Mouse (Mus musculus) stomach, embryonic 15.5 days (tissue): ENCODE measurements around the gene Etv3. TPM values are rescaled to one million over a fixed set of nuclear protein-coding genes. Genes with fewer than 3 reads are reported as not detected.

Experiments used
- ATAC-seq: fragments of 200-750 bp; cut with Nextera tagmentation; 2 replicates; pipeline ENCODE4 v1.8.0; 2017; ENCODE audit warnings: low read depth, moderate number of reproducible peaks, moderate TSS enrichment; ENCODE audit not compliant: insufficient read depth, low FRiP score
- H3K27ac ChIP-seq: fragments of 300-500 bp; sonication (generic); 2 replicates; pipeline ENCODE4 v1.5.1; 2015; ENCODE audit warnings: mild to moderate bottlenecking, inconsistent platforms
- H3K27me3 ChIP-seq: fragments of 300-500 bp; sonication (generic); replicated peaks from 2 replicates; pipeline ENCODE4 v1.6.1; 2015; ENCODE audit warnings: inconsistent platforms
- H3K36me3 ChIP-seq: fragments of 300-500 bp; sonication (generic); 2 replicates; pipeline ENCODE4 v1.6.1; 2015; ENCODE audit warnings: inconsistent platforms
- H3K4me1 ChIP-seq: fragments of 300-500 bp; sonication (generic); 2 replicates; pipeline ENCODE4 v1.6.1; 2015; ENCODE audit warnings: inconsistent platforms
- H3K4me2 ChIP-seq: fragments of 300-500 bp; sonication (generic); 2 replicates; pipeline ENCODE4 v1.6.1; 2015; ENCODE audit warnings: mild to moderate bottlenecking, inconsistent platforms
- H3K4me3 ChIP-seq: fragments of 300-500 bp; sonication (generic); replicated peaks from 2 replicates; pipeline ENCODE4 v1.5.1; 2015; ENCODE audit warnings: inconsistent platforms
- H3K9ac ChIP-seq: fragments of 300-500 bp; sonication (generic); 2 replicates; pipeline ENCODE4 v1.6.1; 2015; ENCODE audit warnings: inconsistent platforms
- H3K9me3 ChIP-seq: fragments of 300-500 bp; sonication (generic); 2 replicates; pipeline ENCODE4 v1.6.1; 2016; ENCODE audit warnings: inconsistent platforms
- WGBS: fragments of 180-500 bp; shearing (Covaris S2); methylation state at CpG from one replicate; pipeline ENCODE4 v1.1.7; 2015; 5-methylcytosine and 5-hydroxymethylcytosine counted together
- polyA plus RNA-seq: library from polyadenylated mRNA; unstranded; fragments of >200 nt; fragmentation: Nextera tagmentation; extraction: Ambion mirVana; gene quantifications from 2 replicates; pipeline ENCODE4 v1.2.1, GENCODE M21; 2015

Gene Etv3
- polyA plus RNA-seq, 1 experiment from 2014 or later, result 13.9 TPM

DNA sequence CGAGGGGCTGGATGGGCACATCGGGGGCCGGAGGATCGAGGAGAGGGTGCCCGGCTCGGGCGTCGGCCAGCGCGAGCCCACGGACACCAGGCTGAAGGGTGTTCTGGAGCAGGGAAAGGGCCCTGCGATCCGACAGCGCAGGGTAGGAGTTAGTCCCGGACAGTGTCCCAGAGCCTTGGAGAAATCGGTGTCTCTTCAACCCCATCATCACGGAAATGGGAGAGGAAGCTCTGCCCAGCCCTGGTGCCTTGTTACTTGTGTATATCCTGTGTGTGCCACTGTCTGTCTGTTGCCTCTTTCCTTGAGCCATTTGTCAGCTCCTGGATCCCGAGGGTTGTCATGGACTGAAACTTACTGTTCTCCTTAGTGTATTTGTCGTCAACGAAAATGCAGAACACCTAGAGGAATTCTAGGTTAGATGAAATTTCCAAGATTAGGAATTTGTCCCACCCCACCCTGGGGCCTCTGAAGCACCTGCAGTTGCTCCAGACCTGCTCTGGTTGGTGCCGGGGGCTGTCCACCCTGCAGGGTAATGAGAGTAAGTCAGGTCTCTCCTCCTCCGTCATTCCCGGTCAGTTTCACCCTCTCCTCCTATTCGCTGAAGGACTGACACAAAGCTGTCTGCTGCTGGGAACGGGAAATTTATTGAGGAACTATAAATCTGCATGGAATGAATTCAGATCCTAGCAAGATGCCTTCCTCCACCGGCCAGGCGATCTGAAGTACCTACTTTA lies 797 bp downstream of the Etv3 start:
- Histone ChIP-seq H3K4me1 (peaks cover 6% of the 10 kb centered on the region), H3K27me3 (no peaks in the 10 kb centered on the region), H3K36me3 (peaks cover 25% of the 10 kb centered on the region), H3K9me3 (no peaks in the 10 kb centered on the region), H3K4me3 (peak overlapping the region; percentile 95), H3K27ac (peak overlapping the region; percentile 85), H3K9ac (peak overlapping the region; percentile 94), H3K4me2 (peak overlapping the region; percentile 80)
- ATAC-seq, result peak; percentile 56
- WGBS, result 5% methylated on average over 27 of the region's 27 CpGs

DNA sequence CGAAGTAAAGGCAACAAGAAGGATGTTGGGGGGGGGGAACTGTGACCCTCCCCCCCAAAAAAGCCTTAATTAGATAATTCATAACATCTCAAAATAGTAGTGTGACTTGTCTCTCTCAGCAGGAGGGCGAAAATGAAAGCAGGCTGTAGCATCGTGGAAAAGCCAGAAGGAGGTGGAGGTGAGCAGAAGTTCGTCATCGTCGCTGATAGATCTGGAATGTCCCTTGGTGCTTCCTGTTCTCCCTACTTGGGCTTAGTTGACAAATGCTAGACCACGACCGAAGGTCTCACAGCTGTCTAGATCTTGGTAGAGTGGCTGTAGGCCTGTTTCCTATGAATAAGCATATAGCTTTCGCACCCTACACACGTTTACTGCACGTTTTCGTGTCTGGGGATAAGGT lies 1.9 kb downstream of the Etv3 start:
- Histone ChIP-seq H3K27ac (no peak overlapping the region), H3K36me3 (peaks cover 32% of the 10 kb centered on the region), H3K9ac (no peak overlapping the region), H3K4me2 (no peak overlapping the region), H3K4me1 (peaks cover 6% of the 10 kb centered on the region), H3K27me3 (no peaks in the 10 kb centered on the region), H3K4me3 (no peak overlapping the region), H3K9me3 (no peaks in the 10 kb centered on the region)
- WGBS, result 80% methylated on average over 12 of the region's 12 CpGs
- ATAC-seq, result no peak

DNA sequence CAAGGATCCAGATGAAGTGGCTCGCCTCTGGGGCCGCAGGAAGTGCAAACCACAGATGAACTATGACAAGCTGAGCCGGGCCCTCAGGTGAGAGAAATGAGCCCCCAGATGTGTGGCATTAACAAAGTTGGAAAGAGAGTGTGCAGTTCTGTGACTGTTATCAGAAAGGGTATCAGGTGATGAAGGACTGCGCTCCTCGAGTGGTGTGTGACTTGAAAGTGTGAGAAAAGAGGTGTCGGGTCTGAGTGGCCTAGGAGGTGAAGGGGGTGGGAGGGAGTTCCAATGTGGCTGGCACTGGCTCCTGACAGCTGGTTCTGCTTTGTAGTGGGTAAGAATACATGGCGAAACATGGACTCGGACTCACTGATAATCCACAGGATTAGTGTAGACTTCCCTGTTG lies 2.8 kb downstream of the Etv3 start:
- Histone ChIP-seq H3K36me3 (peaks cover 38% of the 10 kb centered on the region), H3K27ac (no peak overlapping the region)
- 85% methylated on average over 8 of the region's 8 CpGs for WGBS

DNA sequence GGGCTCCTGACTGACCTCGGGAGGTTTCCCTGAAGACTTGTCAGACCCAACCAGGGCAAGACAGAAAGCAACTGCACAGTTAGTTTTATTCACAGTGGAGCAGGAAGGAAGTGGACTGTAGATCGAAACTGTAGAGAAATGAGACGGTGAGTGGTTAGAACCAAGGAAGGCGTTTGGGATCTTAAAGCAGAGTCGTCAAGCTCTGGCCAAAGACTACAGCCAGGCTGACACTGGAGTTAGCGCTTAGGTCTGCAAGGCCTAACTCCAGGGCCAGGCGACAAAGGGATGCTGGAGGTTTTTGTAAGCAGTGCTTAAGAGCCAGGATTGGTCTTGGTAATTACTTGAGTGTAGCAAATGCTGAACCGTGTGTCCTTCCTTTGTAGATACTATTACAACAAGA lies 3.6 kb downstream of the Etv3 start:
- no peaks in the 10 kb centered on the region for H3K9me3 ChIP-seq
- no peaks in the 10 kb centered on the region for H3K27me3 ChIP-seq
- 87% methylated on average over 8 of the region's 8 CpGs for WGBS
- peaks cover 38% of the 10 kb centered on the region for H3K36me3 ChIP-seq
- H3K4me1 ChIP-seq, result peaks cover 6% of the 10 kb centered on the region
- H3K4me3 ChIP-seq, result no peak overlapping the region
- H3K27ac ChIP-seq, result no peak overlapping the region
- ATAC-seq, result no peak
- H3K9ac ChIP-seq, result no peak overlapping the region
- H3K4me2 ChIP-seq, result no peak overlapping the region

More for the DNA sequence above, 2.8 kb downstream of the Etv3 start:
- ATAC-seq, result no peak
- Histone ChIP-seq H3K4me3 (no peak overlapping the region), H3K9ac (no peak overlapping the region), H3K9me3 (no peaks in the 10 kb centered on the region), H3K4me2 (no peak overlapping the region), H3K4me1 (peaks cover 6% of the 10 kb centered on the region), H3K27me3 (no peaks in the 10 kb centered on the region)

DNA sequence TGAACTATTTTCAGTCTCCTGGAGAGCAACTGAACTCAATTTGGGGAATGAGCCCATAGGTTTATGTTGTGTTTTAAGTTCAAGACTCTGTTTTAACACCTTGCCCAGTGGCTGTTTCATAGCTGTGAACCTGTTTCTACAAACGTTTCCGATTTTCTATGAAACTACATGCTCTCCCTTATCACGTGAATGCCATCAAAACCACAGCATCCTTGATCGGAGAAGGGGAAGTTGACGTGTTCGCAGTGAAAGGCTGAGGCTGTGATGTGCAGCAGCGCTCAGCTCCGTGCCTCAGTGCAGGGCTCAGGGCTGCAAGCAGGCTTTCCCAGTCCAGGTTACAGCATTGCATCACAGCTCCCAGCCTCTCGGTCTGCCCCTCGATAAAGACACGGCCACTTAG lies 4.4 kb downstream of the Etv3 start:
- ATAC-seq, result no peak
- Histone ChIP-seq H3K27me3 (no peaks in the 10 kb centered on the region), H3K9me3 (no peaks in the 10 kb centered on the region), H3K4me3 (no peak overlapping the region), H3K4me1 (peaks cover 6% of the 10 kb centered on the region), H3K27ac (no peak overlapping the region), H3K36me3 (peaks cover 38% of the 10 kb centered on the region), H3K4me2 (no peak overlapping the region), H3K9ac (no peak overlapping the region)
- 82% methylated on average over 11 of the region's 11 CpGs for WGBS

DNA sequence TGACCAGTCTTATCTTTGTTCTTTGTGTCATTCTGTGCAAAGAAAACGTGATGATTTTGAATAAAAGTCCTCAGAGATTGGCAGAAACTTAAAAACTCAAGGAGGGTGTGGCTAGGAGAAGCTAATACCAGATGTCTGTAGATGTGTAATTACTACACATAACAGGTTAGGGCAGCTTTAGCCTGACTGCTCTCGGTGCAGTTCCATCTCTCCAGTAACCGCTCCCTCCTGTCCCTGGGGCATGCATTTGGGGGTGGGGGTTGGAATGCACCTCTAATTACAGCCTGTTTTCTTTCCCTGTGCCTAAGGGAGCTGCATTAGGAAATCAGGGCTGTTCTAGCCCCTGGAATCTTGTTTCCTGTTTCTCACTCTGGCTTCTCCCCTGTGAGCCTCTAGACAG lies 5.0 kb downstream of the Etv3 start:
- 76% methylated on average over 3 of the region's 3 CpGs for WGBS
- no peak overlapping the region for H3K4me3 ChIP-seq
- H3K9ac ChIP-seq, result no peak overlapping the region
- peaks cover 38% of the 10 kb centered on the region for H3K36me3 ChIP-seq
- peaks cover 6% of the 10 kb centered on the region for H3K4me1 ChIP-seq
- H3K4me2 ChIP-seq, result no peak overlapping the region
- no peaks in the 10 kb centered on the region for H3K9me3 ChIP-seq
- no peak for ATAC-seq
- no peaks in the 10 kb centered on the region for H3K27me3 ChIP-seq
- no peak overlapping the region for H3K27ac ChIP-seq

DNA sequence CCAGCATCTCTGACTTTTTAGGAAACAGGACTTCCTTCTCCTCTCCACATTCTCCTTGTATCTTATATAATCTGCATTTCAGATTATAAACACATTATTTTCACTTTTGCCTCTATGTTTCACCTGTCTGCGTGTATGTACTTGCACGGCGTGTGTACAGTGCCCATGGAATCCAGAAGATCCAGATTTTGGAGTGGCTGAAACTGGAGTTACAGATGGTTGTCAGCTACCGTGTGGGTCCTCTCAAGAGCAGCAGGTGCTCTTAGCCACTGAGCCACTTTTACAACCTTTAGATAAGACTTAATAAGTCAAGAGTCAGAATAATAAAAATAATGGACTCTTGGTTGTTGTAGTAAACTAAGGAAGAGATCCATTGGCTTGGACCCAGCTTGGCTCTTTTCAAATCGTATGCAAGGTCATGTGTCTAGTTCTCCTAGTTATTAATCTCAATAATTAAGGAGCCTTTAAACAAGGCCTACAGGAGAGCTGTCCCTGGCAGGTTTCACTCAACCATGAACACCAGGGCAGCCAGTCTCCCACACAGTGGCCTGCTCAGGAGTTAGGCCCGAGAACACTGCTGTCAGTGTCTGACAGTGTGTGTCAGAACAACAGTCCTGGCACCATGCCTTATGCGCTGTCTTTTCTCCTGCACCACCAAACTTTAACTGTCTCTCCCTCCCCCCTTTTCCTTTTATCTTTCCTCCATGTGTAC lies 8.6 kb downstream of the Etv3 start:
- H3K9me3 ChIP-seq, result no peaks in the 10 kb centered on the region
- 89% methylated on average over 7 of the region's 7 CpGs for WGBS
- H3K27me3 ChIP-seq, result no peaks in the 10 kb centered on the region
- ATAC-seq, result no peak
- no peaks in the 10 kb centered on the region for H3K4me1 ChIP-seq
- H3K27ac ChIP-seq, result no peak overlapping the region
- no peak overlapping the region for H3K4me2 ChIP-seq
- H3K9ac ChIP-seq, result no peak overlapping the region
- H3K36me3 ChIP-seq, result peaks cover 50% of the 10 kb centered on the region
- H3K4me3 ChIP-seq, result no peak overlapping the region

DNA sequence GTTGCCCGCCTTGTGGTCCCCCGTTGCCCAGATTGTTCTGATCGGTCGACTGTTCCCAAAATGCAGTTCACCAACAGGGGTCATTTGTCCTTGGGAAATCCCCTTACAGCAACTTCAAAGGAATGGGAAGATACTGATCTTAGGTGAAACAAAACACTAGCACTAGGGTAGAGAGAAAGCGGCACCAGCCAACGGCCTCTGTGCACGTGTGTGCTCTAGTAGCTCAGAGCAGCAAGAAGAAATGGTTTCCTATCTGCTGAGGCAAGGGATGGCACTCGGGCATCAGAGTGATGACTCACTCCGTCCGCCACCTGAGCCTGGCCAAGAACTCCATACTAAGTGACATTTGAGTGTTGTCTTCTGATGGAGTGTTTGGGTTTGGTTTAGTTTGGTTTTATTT lies 12.8 kb downstream of the Etv3 start:
- H3K27ac ChIP-seq, result no peak overlapping the region
- no peak overlapping the region for H3K4me2 ChIP-seq
- H3K9me3 ChIP-seq, result no peaks in the 10 kb centered on the region
- ATAC-seq, result no peak
- 81% methylated on average over 10 of the region's 10 CpGs for WGBS
- no peaks in the 10 kb centered on the region; the same call in 1 of the 2 replicates for H3K4me1 ChIP-seq
- no peak overlapping the region for H3K4me3 ChIP-seq
- H3K9ac ChIP-seq, result no peak overlapping the region
- H3K27me3 ChIP-seq, result no peaks in the 10 kb centered on the region
- H3K36me3 ChIP-seq, result peaks cover 21% of the 10 kb centered on the region

DNA sequence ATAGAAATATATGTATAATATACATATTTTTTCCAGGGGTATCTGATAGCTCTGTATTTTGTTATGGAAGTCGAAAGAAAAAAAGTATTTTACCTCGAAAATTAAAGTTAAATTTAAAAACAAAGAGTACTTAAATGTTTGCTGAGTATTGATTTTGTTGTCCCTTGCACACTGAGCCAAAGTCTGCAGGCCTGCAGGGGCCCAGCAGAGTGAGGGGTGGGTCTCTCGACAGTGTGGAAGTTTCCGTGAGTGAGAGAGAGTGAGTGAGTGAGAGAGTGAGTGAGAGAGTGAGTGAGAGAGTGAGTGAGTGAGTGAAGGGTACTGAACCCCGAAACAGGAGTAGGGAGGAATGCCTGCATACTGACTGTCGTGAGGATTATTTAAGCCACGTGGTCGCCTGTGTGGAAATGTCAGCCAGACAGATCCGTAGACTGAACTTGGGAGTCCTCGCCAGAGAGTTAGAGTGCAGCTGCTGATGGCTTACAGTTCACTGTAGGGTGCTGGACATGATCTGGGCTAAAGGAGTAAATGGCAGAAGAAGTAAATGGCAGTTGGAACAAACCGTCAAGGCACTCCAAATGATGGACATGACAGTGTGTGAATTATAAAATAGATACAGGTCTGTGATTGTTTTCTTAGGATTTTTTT lies 14.9 kb downstream of the Etv3 start:
- no peak for ATAC-seq
- Histone ChIP-seq H3K9me3 (no peaks in the 10 kb centered on the region), H3K36me3 (peaks cover 21% of the 10 kb centered on the region), H3K9ac (no peak overlapping the region), H3K27me3 (no peaks in the 10 kb centered on the region), H3K27ac (no peak overlapping the region), H3K4me3 (no peak overlapping the region), H3K4me2 (no peak overlapping the region), H3K4me1 (no peaks in the 10 kb centered on the region; the same call in 1 of the 2 replicates)
- 64% methylated on average over 11 of the region's 11 CpGs for WGBS

DNA sequence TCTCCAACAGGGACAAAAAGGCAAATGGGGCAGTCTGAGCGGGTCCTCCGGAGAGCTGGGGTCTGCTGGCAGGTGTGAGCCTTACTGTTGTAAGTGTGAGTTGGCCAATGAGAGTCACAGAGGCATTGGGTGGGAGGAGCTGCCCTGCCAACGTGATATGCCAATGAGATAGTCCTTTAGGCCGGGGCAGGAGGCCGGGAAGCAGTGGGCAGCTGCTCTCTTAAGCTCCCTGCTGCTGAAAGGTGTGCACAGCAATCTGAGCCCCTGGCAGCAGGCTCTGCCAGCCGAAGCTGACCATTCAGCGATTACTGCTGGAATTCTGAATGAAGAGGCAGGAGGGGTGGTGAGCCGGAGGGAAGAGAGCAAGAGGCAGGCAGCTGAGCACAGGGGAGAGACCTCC lies 15.5 kb downstream of the Etv3 start:
- H3K9me3 ChIP-seq, result no peaks in the 10 kb centered on the region
- H3K9ac ChIP-seq, result no peak overlapping the region
- ATAC-seq, result no peak
- peaks cover 15% of the 10 kb centered on the region for H3K36me3 ChIP-seq
- H3K27me3 ChIP-seq, result no peaks in the 10 kb centered on the region
- no peak overlapping the region for H3K4me3 ChIP-seq
- no peak overlapping the region for H3K4me2 ChIP-seq
- 41% methylated on average over 8 of the region's 8 CpGs for WGBS
- no peak overlapping the region for H3K27ac ChIP-seq
- no peaks in the 10 kb centered on the region; the same call in 1 of the 2 replicates for H3K4me1 ChIP-seq

DNA sequence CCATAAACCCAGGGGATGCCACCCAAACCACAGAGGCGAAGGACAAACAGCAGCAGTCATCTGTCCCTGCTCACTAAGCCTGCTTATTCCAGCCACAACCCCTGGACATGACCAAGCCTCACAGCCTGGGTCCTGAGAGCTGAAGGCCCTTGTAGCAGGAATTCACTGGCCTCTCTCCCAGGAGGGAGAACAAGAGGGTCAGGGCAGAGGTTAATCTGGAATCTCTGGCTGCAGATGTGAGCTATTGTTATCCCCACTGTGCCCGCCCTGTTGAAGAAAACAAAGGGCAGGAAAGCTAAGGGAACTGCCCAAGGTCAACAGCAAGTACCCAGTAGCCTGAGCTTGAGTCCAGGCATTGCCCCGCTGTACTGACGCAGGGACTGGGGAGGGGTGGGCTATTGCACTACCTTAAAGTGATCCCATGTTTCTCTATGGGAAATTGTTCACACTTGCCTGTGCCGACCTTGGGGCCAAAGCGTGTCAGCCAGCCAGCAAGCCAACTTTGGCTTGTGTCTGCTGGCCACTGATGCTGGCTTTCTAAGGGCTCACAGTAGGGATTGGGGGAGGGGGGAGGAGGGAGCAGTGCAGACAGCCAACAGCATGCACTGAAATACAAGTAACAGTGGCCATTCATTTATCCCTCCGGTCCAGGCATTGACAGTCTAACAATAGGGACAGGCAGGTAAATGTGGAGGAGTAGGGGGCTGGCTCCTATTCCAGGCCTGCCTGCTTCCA lies 17.4 kb downstream of the Etv3 start:
- ATAC-seq, result no peak
- Histone ChIP-seq H3K4me1 (no peaks in the 10 kb centered on the region; the same call in 1 of the 2 replicates), H3K36me3 (no peaks in the 10 kb centered on the region), H3K4me2 (no peak overlapping the region), H3K9me3 (no peaks in the 10 kb centered on the region), H3K9ac (no peak overlapping the region), H3K4me3 (no peak overlapping the region), H3K27ac (no peak overlapping the region), H3K27me3 (no peaks in the 10 kb centered on the region)
- 73% methylated on average over 7 of the region's 7 CpGs for WGBS
